Mouse (Mus musculus) layer of hippocampus, adult 9-10 months (tissue): Measurements from ENCODE around the gene Emx1.

Experiments used
- DNase-seq: peaks from one replicate; pipeline ENCODE4 v3.0.0; 2022; ENCODE audit warnings: low spot score

Emx1 gene

DNA sequence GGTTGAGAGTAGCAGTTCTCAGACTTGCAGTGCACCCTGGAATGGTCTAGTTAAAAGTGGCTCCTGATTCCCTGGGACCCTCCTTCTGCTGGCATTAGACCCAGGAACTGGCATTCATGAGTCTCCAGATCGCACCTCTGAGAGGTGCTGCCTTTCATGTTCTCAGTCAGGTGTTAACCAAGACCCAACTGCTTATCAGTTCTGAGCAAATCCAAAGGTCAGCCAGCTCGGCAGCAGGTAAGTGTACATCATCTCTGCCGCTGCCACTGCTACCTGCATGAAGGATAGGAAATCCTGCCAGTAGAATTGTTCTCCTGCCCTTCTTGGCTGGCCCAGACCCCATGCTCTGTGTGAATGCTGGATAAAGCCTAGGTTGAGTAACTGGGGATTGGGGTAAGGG, 43.5 kb downstream of the Emx1 start:
- DNase-seq, result no peak

DNA sequence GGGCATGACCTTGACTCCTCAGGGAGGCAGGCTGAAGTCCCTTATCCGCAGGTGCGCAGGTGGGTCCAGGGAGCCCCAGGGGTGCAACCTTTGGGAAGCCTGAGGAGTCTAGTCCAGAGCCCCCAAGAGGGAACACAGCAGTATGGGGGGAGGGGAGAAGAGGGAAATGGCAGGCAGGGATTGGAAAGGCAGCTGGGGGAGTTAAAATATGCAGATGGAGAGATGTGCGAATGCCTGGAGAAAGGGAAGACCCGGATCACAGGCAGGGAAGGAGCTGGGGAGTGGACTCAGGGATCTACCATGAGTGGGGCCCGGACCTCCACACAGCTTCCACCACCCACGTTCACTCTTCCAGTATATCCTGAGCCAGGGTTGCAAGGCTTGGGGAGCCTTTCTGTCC, 44.2 kb downstream of the Emx1 start:
- DNase-seq, result no peak

DNA sequence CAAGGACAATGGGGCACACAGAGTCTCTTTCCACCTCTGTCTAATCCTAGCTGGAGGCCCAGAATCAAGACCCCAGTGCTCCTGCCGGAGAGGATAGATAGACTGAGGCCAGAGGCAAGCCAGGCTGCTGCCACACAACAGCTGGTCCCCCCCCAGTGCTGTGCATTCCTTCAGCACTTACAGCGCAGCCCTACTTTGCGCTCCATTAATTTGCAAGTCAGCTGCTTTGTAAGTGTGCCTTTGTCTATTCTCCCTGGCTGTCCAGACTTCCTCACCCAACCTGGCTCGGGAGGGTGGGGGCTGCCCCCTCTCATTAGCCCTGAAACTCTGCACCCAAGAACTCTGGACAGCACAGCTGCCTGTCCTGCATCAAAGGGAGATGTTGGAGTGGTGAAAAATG, 44.8 kb downstream of the Emx1 start:
- no peak for DNase-seq

DNA sequence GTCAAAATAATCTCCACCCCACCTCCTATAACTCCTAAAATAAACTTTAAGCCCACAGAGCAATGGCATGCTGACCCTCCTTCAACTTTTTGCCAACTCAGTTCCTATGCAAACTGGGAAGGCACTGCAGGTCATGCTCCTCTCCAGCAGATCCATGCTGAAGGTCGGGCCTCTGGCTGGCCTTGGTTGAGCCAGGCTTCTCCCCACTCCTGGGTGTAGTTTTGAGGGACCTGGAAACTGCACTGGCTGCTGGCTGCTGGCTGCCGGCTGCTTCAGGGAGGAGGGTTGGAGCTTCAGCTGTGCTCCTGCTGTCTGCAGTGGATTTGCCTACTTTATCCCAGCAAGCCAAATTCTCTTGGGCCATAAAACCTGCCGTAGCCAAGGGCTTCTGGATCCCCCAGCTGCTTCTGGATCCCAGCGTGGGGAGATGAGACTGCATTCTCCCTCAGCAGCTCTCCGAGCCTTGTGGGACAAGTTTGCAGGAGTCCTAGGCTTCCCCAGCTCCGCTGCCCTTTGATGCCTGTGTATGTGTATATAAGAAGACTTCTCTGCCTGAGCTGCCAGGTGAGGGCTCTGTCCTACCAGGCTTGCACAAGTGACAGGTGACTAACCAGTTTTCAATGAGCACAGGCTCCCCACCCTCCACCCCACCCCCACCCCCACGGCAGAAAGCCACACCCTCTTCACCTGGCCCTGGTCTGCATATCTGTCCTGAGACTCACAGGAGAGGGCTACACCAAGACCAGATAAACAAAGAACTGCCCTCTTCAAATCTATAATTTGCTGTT, 45.8 kb downstream of the Emx1 start:
- no peak for DNase-seq

GRCm38 (mm10) chr6:85234796-85235195, 47.6 kb downstream of the Emx1 start:
- no peak for DNase-seq

GRCm38 (mm10) chr6:85237001-85237400, 49.8 kb downstream of the Emx1 start:
- DNase-seq, result no peak

GRCm38 (mm10) chr6:85237595-85238337, 50.5 kb downstream of the Emx1 start:
- DNase-seq, result no peak

DNA sequence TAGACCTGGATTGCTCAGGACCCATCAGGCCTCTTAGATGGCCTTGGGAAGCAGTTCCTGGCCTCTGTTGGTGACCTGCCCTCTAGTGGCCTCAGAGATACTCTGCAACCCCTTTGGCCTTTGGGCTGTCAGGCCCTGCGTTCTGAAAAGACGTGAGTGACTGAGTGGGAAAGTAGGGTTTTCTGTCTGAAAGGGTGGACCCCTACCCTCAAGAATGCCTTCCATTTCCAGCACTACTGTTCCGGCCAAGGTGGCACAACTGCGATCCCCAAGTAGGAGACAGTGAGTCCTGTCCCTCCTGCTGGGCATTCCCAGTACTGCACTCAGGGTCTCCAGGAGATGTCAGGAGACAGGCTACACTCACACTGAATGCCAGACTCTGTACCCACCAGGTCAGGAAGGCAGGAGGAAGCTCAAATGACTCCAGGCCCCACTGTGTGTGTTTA, 51.8 kb downstream of the Emx1 start:
- peak; percentile 36 for DNase-seq

DNA sequence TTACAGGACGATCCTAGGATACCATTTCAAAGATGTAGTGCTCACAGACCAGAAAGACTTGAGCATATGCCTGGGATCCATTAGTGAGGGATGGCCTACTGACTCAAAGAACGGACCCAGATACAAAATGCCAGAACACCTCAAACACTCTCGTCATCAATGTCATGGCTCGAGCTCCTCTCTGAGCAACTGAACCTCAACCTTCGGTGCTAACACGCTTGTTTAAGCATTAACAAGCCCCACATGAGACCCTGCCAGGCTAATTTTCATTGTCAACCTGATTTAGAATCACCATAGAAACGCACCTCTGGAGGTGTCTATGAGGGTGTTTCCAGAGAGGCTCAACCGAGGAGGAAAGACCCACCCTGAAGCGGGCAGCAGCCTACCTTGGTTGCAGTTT, 62.6 kb downstream of the Emx1 start:
- DNase-seq, result no peak

- no peak for DNase-seq
These were observed 63.6 kb downstream of the Emx1 start for GRCm38 (mm10) chr6:85250811-85251241.

GRCm38 (mm10) chr6:85252251-85253058, 65.2 kb downstream of the Emx1 start:
- DNase-seq, result no peak

GRCm38 (mm10) chr6:85253275-85253674, 66.0 kb downstream of the Emx1 start:
- DNase-seq, result no peak
